Mouse (Mus musculus): ENCODE measurements at regions not wholly inside any gene's neighbourhood (a gene's known extent, or its start where the extent isn't known, plus 50 kb on each side); places are given as distances from the start of the nearest gene placed in this dataset.

GRCm38 (mm10) chr10:111111020-111111419 lies 53.5 kb upstream of the Osbpl8 start:
- DNase-seq (ENCODE audit: low spot score in 2 of 2): no peak

- peak in 1 of 2 experiments; percentile 60 for DNase-seq (ENCODE audit: low spot score in 2 of 2)
Observed at GRCm38 (mm10) chr10:111108658-111109633, 55.6 kb upstream of the Osbpl8 start.

GRCm38 (mm10) chr10:111107852-111108251 lies 56.7 kb upstream of the Osbpl8 start:
- no peak for DNase-seq (ENCODE audit: low spot score in 2 of 2)

- DNase-seq (ENCODE audit: low spot score in 2 of 2): peak; percentile 42 to 64
Observed at GRCm38 (mm10) chr10:111107387-111107786, 57.2 kb upstream of the Osbpl8 start.

- no peak for DNase-seq (ENCODE audit: low spot score in 2 of 2)
Observed at GRCm38 (mm10) chr10:111106411-111106810, 58.1 kb upstream of the Osbpl8 start.

GRCm38 (mm10) chr10:111105662-111106061 lies 58.9 kb upstream of the Osbpl8 start:
- DNase-seq (ENCODE audit: low spot score in 2 of 2): no peak

- DNase-seq (ENCODE audit: low spot score in 2 of 2): no peak
Observed at GRCm38 (mm10) chr10:111103512-111103911, 61.0 kb upstream of the Osbpl8 start.

- DNase-seq (ENCODE audit: low spot score in 2 of 2): no peak
Observed at GRCm38 (mm10) chr10:111103086-111103485, 61.5 kb upstream of the Osbpl8 start.

GRCm38 (mm10) chr10:111101901-111102761 lies 62.4 kb upstream of the Osbpl8 start:
- DNase-seq (ENCODE audit: low spot score in 2 of 2): no peak

GRCm38 (mm10) chr10:111099812-111100464 lies 64.6 kb upstream of the Osbpl8 start:
- no peak for DNase-seq (ENCODE audit: low spot score in 2 of 2)

- no peak for DNase-seq (ENCODE audit: low spot score in 2 of 2)
Observed at GRCm38 (mm10) chr10:111099059-111099811, 65.3 kb upstream of the Osbpl8 start.

GRCm38 (mm10) chr10:111097245-111097644 lies 67.3 kb upstream of the Osbpl8 start:
- DNase-seq (ENCODE audit: low spot score in 2 of 2): no peak

GRCm38 (mm10) chr10:111096811-111097210 lies 67.7 kb upstream of the Osbpl8 start:
- no peak for DNase-seq (ENCODE audit: low spot score in 2 of 2)

GRCm38 (mm10) chr10:111094405-111094804 lies 70.1 kb upstream of the Osbpl8 start:
- no peak for DNase-seq (ENCODE audit: low spot score in 2 of 2)

- DNase-seq (ENCODE audit: low spot score in 2 of 2): no peak
Observed at GRCm38 (mm10) chr10:111089382-111089781, 75.2 kb upstream of the Osbpl8 start.

- DNase-seq (ENCODE audit: low spot score in 2 of 2): no peak
Observed at GRCm38 (mm10) chr10:111085561-111085960, 75.6 kb upstream of the Zdhhc17 start.

GRCm38 (mm10) chr10:111084267-111084780 lies 74.4 kb upstream of the Zdhhc17 start:
- no peak for DNase-seq (ENCODE audit: low spot score in 2 of 2)

- no peak for DNase-seq (ENCODE audit: low spot score in 2 of 2)
Observed at GRCm38 (mm10) chr10:111083861-111084260, 73.9 kb upstream of the Zdhhc17 start.

- DNase-seq (ENCODE audit: low spot score in 2 of 2): no peak
Observed at GRCm38 (mm10) chr10:111083338-111083737, 73.4 kb upstream of the Zdhhc17 start.

- DNase-seq (ENCODE audit: low spot score in 2 of 2): no peak
Observed at GRCm38 (mm10) chr10:111080322-111080721, 70.4 kb upstream of the Zdhhc17 start.

- no peak for DNase-seq (ENCODE audit: low spot score in 2 of 2)
Observed at GRCm38 (mm10) chr10:111079051-111079450, 69.1 kb upstream of the Zdhhc17 start.
